Mouse (Mus musculus): ENCODE data around the gene Jak1. TPM values are rescaled to one million over a fixed set of nuclear protein-coding genes. Genes with fewer than 3 reads are reported as not detected.
"Not testable (repeated sequence)": the region's sequence is repeated elsewhere in the genome, so short reads cannot be mapped to it uniquely, and the experiment has no call there.

The Jak1 gene
- total RNA-seq, 2 experiments from 2014 or later: 121 to 129 TPM

GRCm38 (mm10) chr4:101293661-101294060, 28.6 kb upstream of the Jak1 start:
- no peak for TF ChIP-seq CTCF (IDR thresholded peaks at IDR 0.05)
- no peak overlapping the region for H3K27ac ChIP-seq
- H3K4me3 ChIP-seq: no peak overlapping the region
- intact Hi-C loops (cut with DNase I): loop anchor here (2.0 kb wide), 1 partner anchor 29 kb away; the partner anchor contains the start of gene Jak1
- no peak for DNase-seq (ENCODE audit: extremely low spot score in 1 of 2, low spot score in 2 of 2)

- intact Hi-C loops (cut with DNase I): loop anchor here (2.0 kb wide), 1 partner anchor 28 kb away; the partner anchor contains the start of gene Jak1
- TF ChIP-seq CTCF (IDR thresholded peaks at IDR 0.05): no peak
- DNase-seq (ENCODE audit: extremely low spot score in 1 of 2, low spot score in 2 of 2): no peak
- Histone ChIP-seq H3K4me3 (peak overlapping the region; percentile 32), H3K27ac (peak overlapping the region; percentile 29; the same call in 1 of the 2 replicates)
These were observed 27.9 kb upstream of the Jak1 start for GRCm38 (mm10) chr4:101292736-101293541.

- peak; percentile 83 to 85 for DNase-seq (ENCODE audit: extremely low spot score in 1 of 2, low spot score in 2 of 2)
- Histone ChIP-seq H3K27ac (peak overlapping the region; percentile 29; the same call in 1 of the 2 replicates), H3K4me3 (peak overlapping the region; percentile 38)
- TF ChIP-seq CTCF (IDR thresholded peaks at IDR 0.05): no peak; the same call in 1 of the 2 replicates
- intact Hi-C loops (cut with DNase I): loop anchor here (2.0 kb wide), 1 partner anchor 27 kb away; the partner anchor contains the start of gene Jak1
These were observed 27.1 kb upstream of the Jak1 start for GRCm38 (mm10) chr4:101292028-101292735.

GRCm38 (mm10) chr4:101288292-101288691, 23.2 kb upstream of the Jak1 start:
- DNase-seq (ENCODE audit: extremely low spot score in 1 of 2, low spot score in 2 of 2): no peak
- no peak for TF ChIP-seq CTCF (IDR thresholded peaks at IDR 0.05)
- intact Hi-C loops (cut with DNase I): no loop called here
- Histone ChIP-seq H3K27ac (no peak overlapping the region), H3K4me3 (no peak overlapping the region)

GRCm38 (mm10) chr4:101286562-101286961, 21.5 kb upstream of the Jak1 start:
- H3K4me3 ChIP-seq: no peak overlapping the region
- no peak for TF ChIP-seq CTCF (IDR thresholded peaks at IDR 0.05)
- no peak overlapping the region for H3K27ac ChIP-seq
- DNase-seq (ENCODE audit: extremely low spot score in 1 of 2, low spot score in 2 of 2): no peak
- intact Hi-C loops (cut with DNase I): no loop called here

- intact Hi-C loops (cut with DNase I): no loop called here
- TF ChIP-seq CTCF (IDR thresholded peaks at IDR 0.05): no peak
- no peak overlapping the region for H3K27ac ChIP-seq
- DNase-seq (ENCODE audit: extremely low spot score in 1 of 2, low spot score in 2 of 2): no peak
- no peak overlapping the region for H3K4me3 ChIP-seq
These were observed 20.9 kb upstream of the Jak1 start for GRCm38 (mm10) chr4:101285906-101286432.

GRCm38 (mm10) chr4:101283938-101284337, 18.9 kb upstream of the Jak1 start:
- TF ChIP-seq CTCF (IDR thresholded peaks at IDR 0.05): no peak
- no peak for DNase-seq (ENCODE audit: extremely low spot score in 1 of 2, low spot score in 2 of 2)
- Histone ChIP-seq H3K4me3 (no peak overlapping the region), H3K27ac (no peak overlapping the region)
- intact Hi-C loops (cut with DNase I): no loop called here

GRCm38 (mm10) chr4:101282237-101282636, 17.2 kb upstream of the Jak1 start:
- DNase-seq (ENCODE audit: extremely low spot score in 1 of 2, low spot score in 2 of 2): no peak
- no peak overlapping the region for H3K27ac ChIP-seq
- TF ChIP-seq CTCF (IDR thresholded peaks at IDR 0.05): no peak
- H3K4me3 ChIP-seq: no peak overlapping the region
- intact Hi-C loops (cut with DNase I): no loop called here

GRCm38 (mm10) chr4:101280119-101280518, 15.0 kb upstream of the Jak1 start:
- no peak for DNase-seq (ENCODE audit: extremely low spot score in 1 of 2, low spot score in 2 of 2)
- no peak overlapping the region for H3K4me3 ChIP-seq
- H3K27ac ChIP-seq: no peak overlapping the region
- intact Hi-C loops (cut with DNase I): no loop called here
- no peak for TF ChIP-seq CTCF (IDR thresholded peaks at IDR 0.05)

GRCm38 (mm10) chr4:101276456-101277070, 11.5 kb upstream of the Jak1 start:
- no peak for DNase-seq (ENCODE audit: extremely low spot score in 1 of 2, low spot score in 2 of 2)
- TF ChIP-seq CTCF (IDR thresholded peaks at IDR 0.05): no peak
- no peak overlapping the region for H3K4me3 ChIP-seq
- intact Hi-C loops (cut with DNase I): no loop called here
- H3K27ac ChIP-seq: no peak overlapping the region

- DNase-seq (ENCODE audit: extremely low spot score in 1 of 2, low spot score in 2 of 2): no peak
- Histone ChIP-seq H3K27ac (no peak overlapping the region), H3K4me3 (no peak overlapping the region)
- intact Hi-C loops (cut with DNase I): no loop called here
- TF ChIP-seq CTCF (IDR thresholded peaks at IDR 0.05): no peak
These were observed 10.8 kb upstream of the Jak1 start for GRCm38 (mm10) chr4:101275881-101276280.

GRCm38 (mm10) chr4:101270734-101271133, 5.7 kb upstream of the Jak1 start:
- intact Hi-C loops (cut with DNase I): no loop called here
- no peak for DNase-seq (ENCODE audit: extremely low spot score in 1 of 2, low spot score in 2 of 2)
- H3K4me3 ChIP-seq: no peak overlapping the region
- H3K27ac ChIP-seq: no peak overlapping the region
- TF ChIP-seq CTCF (IDR thresholded peaks at IDR 0.05): no peak

GRCm38 (mm10) chr4:101268506-101268905, 3.4 kb upstream of the Jak1 start:
- DNase-seq (ENCODE audit: extremely low spot score in 1 of 2, low spot score in 2 of 2); H3K4me3 ChIP-seq; H3K27ac ChIP-seq: not testable (repeated sequence)
- intact Hi-C loops (cut with DNase I): loop anchor here (5.0 kb wide), 1 partner anchor 86 kb away; no protein-coding TSS in a partner anchor
